Mouse (Mus musculus): Measurements from ENCODE around the gene Nectin1. TPM values are rescaled to one million over a fixed set of nuclear protein-coding genes. Genes with fewer than 3 reads are reported as not detected.

The Nectin1 gene
- polyA plus RNA-seq, 1 experiment from 2014 or later = 9.0 TPM

DNA sequence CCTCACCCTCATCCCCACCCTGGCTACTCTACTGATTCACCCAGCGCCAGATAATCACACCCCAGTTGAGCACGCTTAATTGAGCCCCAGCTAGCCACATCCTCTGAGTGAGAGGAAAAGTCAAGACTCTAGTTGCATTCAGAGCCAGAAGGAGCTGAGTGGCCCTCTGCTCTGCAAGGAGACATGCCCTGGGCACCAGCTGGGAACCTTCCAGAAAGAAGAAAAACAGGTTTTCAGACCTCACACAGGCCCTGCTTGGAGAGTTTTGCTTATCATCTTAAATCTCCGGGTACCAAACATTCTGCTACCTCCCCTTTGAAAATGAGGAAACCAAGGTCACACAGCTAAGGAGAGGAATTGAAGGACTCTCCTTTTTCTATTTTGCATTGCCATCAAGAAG lies 30.4 kb upstream of the Nectin1 start:
- Histone ChIP-seq H3K4me2 (ENCODE audit: low read depth, low read length) (no peak overlapping the region), H3K9ac (ENCODE audit: low read depth, low read length) (no peak overlapping the region), H3K36me3 (ENCODE audit: control insufficient read depth, insufficient read depth, low read length) (no peaks in the 10 kb centered on the region), H3K4me1 (ENCODE audit: control insufficient read depth, insufficient read depth, low read length) (no peaks in the 10 kb centered on the region), H3K9me3 (ENCODE audit: control insufficient read depth, low read length) (no peaks in the 10 kb centered on the region), H3K27ac (replicated peaks; ENCODE audit: low read depth, low read length) (no peak overlapping the region), H3K4me3 (ENCODE audit: low read depth, low read length) (no peak overlapping the region), H3K27me3 (replicated peaks; ENCODE audit: control insufficient read depth, insufficient read depth, low read length) (no peaks in the 10 kb centered on the region)
- ATAC-seq (ENCODE audit: low read depth) (no peak), DNase-seq (ENCODE audit: low spot score) (no peak)
- 65% methylated on average over 3 of the region's 3 CpGs for WGBS

DNA sequence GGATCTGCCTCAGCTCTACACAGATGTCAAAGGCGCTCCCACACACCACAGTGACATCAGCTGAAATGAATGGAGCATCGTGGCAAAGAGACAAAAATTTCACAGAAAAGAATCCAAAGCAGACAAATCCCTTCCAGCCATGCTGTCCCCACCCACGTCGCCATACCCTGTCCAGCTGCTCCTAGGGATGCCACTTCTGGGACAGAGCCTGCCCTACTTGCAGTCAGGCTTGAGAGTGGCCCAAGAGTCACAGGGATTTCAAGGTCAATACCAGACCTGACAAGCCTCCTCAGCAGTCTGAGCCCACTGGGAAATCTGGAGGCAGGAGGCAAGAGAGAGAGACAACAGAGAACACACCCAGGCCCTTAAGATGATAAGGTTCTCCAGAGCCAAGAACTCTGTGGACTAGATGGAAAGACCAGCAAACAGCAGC lies 24.4 kb upstream of the Nectin1 start:
- WGBS = 55% methylated on average over 4 of the region's 4 CpGs
- Histone ChIP-seq H3K4me1 (ENCODE audit: control insufficient read depth, insufficient read depth, low read length) (no peaks in the 10 kb centered on the region), H3K27ac (replicated peaks; ENCODE audit: low read depth, low read length) (no peak overlapping the region), H3K9ac (ENCODE audit: low read depth, low read length) (no peak overlapping the region), H3K9me3 (ENCODE audit: control insufficient read depth, low read length) (no peaks in the 10 kb centered on the region), H3K4me3 (ENCODE audit: low read depth, low read length) (no peak overlapping the region), H3K36me3 (ENCODE audit: control insufficient read depth, insufficient read depth, low read length) (no peaks in the 10 kb centered on the region), H3K4me2 (ENCODE audit: low read depth, low read length) (no peak overlapping the region), H3K27me3 (replicated peaks; ENCODE audit: control insufficient read depth, insufficient read depth, low read length) (no peaks in the 10 kb centered on the region)
- DNase-seq (ENCODE audit: low spot score) = peak; percentile 41
- ATAC-seq (ENCODE audit: low read depth) = no peak

DNA sequence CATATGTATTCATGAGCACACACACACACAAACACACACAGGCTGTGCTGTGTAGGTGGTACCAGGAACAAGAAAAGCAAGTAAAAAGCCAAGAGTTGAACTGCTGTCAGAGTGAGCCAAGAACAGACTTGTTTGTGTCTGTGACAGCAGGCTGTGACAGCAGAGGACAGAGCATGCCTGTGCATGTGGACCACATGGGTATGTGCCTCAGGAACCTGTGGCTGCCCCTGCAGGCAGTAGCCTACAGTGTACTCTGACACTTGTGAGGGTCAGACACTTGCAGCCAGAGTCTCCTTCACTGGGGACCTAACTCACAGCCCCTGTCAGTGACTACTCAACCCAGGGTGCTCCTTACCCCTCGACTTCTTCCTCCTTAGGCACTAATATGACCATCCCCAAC lies 23.7 kb upstream of the Nectin1 start:
- DNase-seq (ENCODE audit: low spot score) = peak; percentile 63
- no peak for ATAC-seq (ENCODE audit: low read depth)
- 33% methylated on average over 1 of the region's 1 CpGs for WGBS

DNA sequence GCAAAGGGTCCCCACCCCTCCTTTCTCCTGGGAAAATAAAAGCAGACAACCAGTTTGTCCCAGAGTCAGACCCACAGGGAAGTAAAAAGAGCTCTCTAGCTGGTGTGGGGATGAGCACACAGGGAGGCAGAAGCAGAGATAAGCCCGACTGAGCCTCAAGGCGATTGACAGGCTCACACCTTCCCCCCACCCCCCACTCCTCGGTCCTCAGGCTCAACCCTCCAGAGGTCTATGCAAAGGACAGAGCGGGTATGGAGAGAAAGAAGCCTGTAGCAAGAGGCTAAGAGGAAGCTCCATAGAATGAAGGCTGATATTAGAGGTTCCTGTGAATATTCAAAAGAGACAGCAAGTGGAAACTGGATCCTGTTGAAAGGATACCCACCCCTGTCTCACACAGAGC lies 19.7 kb upstream of the Nectin1 start:
- H3K4me3 ChIP-seq (ENCODE audit: low read depth, low read length) = no peak overlapping the region
- DNase-seq (ENCODE audit: low spot score) (no peak), ATAC-seq (ENCODE audit: low read depth) (no peak)
- no peaks in the 10 kb centered on the region for H3K27me3 ChIP-seq (replicated peaks; ENCODE audit: control insufficient read depth, insufficient read depth, low read length)
- 25% methylated on average over 4 of the region's 4 CpGs for WGBS
- no peaks in the 10 kb centered on the region for H3K9me3 ChIP-seq (ENCODE audit: control insufficient read depth, low read length)
- H3K27ac ChIP-seq (replicated peaks; ENCODE audit: low read depth, low read length) = no peak overlapping the region
- no peak overlapping the region for H3K9ac ChIP-seq (ENCODE audit: low read depth, low read length)
- H3K36me3 ChIP-seq (ENCODE audit: control insufficient read depth, insufficient read depth, low read length) = no peaks in the 10 kb centered on the region
- no peak overlapping the region for H3K4me2 ChIP-seq (ENCODE audit: low read depth, low read length)
- H3K4me1 ChIP-seq (ENCODE audit: control insufficient read depth, insufficient read depth, low read length) = no peaks in the 10 kb centered on the region

More for the DNA sequence above, 23.7 kb upstream of the Nectin1 start:
- no peaks in the 10 kb centered on the region for H3K4me1 ChIP-seq (ENCODE audit: control insufficient read depth, insufficient read depth, low read length)
- no peak overlapping the region for H3K4me2 ChIP-seq (ENCODE audit: low read depth, low read length)
- no peaks in the 10 kb centered on the region for H3K9me3 ChIP-seq (ENCODE audit: control insufficient read depth, low read length)
- H3K27me3 ChIP-seq (replicated peaks; ENCODE audit: control insufficient read depth, insufficient read depth, low read length) = no peaks in the 10 kb centered on the region
- H3K9ac ChIP-seq (ENCODE audit: low read depth, low read length) = no peak overlapping the region
- H3K36me3 ChIP-seq (ENCODE audit: control insufficient read depth, insufficient read depth, low read length) = no peaks in the 10 kb centered on the region
- no peak overlapping the region for H3K27ac ChIP-seq (replicated peaks; ENCODE audit: low read depth, low read length)
- no peak overlapping the region for H3K4me3 ChIP-seq (ENCODE audit: low read depth, low read length)

DNA sequence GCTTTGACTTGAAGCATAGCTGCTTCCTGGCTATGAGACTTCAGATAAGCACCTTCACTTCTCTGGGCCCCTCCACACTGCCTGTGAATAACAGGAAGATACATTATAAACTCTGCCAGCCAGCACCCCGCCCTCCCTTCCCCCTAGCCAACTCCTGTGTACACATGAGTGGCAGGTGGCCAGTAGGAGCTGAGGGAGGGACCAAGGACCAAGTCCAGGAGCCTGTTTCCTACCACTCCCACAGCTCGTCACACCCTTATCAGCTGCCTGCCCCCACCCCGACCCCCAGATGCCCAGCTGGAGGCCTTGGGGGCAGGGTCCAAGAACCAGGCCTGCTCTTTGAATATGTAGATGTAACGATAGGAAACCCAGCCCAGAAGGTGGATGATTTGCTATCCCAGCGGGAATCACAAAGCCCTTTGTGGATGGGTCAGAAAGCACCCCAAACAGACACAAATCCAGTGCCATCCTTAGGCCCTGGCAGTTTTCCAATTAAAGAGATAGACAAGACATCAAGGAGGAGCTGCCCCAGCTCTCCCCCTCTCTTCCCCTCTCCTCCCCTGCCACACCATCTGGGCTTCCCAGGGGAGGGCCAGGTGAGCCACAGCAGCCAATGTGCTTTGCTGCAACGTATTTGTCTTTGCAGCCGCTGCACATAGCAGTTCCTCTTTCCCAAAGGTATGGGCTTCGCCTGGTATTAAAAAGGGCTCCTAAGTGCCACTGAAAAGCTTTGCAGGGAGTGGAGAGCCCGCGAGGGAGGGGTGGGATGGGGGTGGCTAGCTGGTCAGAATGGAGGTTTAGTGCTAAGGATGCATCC lies 14.1 kb upstream of the Nectin1 start:
- Histone ChIP-seq H3K4me3 (ENCODE audit: low read depth, low read length) (no peak overlapping the region), H3K9me3 (ENCODE audit: control insufficient read depth, low read length) (no peaks in the 10 kb centered on the region), H3K27ac (replicated peaks; ENCODE audit: low read depth, low read length) (no peak overlapping the region), H3K27me3 (replicated peaks; ENCODE audit: control insufficient read depth, insufficient read depth, low read length) (no peaks in the 10 kb centered on the region), H3K36me3 (ENCODE audit: control insufficient read depth, insufficient read depth, low read length) (no peaks in the 10 kb centered on the region), H3K9ac (ENCODE audit: low read depth, low read length) (no peak overlapping the region), H3K4me1 (ENCODE audit: control insufficient read depth, insufficient read depth, low read length) (0 out of 2 replicates have a peak, but pooled peaks cover 3% of the 10 kb centered on the region), H3K4me2 (ENCODE audit: low read depth, low read length) (no peak overlapping the region)
- DNase-seq (ENCODE audit: low spot score) = no peak
- WGBS = 14% methylated on average over 10 of the region's 10 CpGs
- 0 out of 2 replicates have a peak, but pooled peaks have one; percentile 33 for ATAC-seq (ENCODE audit: low read depth)

DNA sequence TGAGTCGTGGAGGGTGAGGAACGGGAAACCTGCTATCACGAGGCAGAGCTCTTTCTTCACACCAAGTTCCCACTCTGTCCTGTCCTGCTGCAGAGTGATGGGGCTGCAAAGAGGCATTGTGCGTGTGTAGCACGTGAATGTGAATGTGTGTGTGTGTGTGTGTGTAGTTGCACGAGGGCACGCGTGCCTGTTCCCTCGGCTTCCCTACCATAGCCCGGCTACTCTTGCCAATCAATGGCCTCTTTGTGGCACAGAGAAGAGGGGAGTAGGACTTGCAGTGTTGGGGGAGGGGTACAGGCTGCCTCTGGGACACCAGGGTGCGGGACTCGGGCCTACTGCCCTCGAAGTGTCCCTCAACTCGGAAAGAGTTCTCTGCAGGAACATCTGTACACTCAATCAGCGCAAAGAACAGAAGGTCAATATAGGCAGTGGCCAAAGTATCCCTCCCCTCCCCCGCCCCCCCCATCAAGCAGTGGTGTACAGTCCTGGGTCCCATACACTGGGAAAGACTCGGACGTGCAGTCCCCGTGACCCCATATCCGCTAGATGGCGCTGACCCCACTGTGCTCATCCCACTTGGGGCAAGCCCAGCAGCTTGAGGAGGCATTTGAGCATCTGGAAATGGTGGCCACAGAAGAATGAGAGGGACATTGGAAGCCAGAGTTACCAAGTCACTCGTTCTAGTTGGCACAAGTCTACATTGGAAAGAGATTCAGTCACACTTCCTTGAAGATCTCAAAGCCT lies 13.3 kb upstream of the Nectin1 start:
- Histone ChIP-seq H3K4me2 (ENCODE audit: low read depth, low read length) (no peak overlapping the region), H3K4me3 (ENCODE audit: low read depth, low read length) (no peak overlapping the region), H3K27me3 (replicated peaks; ENCODE audit: control insufficient read depth, insufficient read depth, low read length) (no peaks in the 10 kb centered on the region), H3K9ac (ENCODE audit: low read depth, low read length) (no peak overlapping the region), H3K36me3 (ENCODE audit: control insufficient read depth, insufficient read depth, low read length) (no peaks in the 10 kb centered on the region), H3K4me1 (ENCODE audit: control insufficient read depth, insufficient read depth, low read length) (0 out of 2 replicates have a peak, but pooled peaks cover 3% of the 10 kb centered on the region), H3K9me3 (ENCODE audit: control insufficient read depth, low read length) (no peaks in the 10 kb centered on the region), H3K27ac (replicated peaks; ENCODE audit: low read depth, low read length) (no peak overlapping the region)
- no peak for DNase-seq (ENCODE audit: low spot score)
- no peak for ATAC-seq (ENCODE audit: low read depth)
- WGBS = 13% methylated on average over 21 of the region's 22 CpGs

DNA sequence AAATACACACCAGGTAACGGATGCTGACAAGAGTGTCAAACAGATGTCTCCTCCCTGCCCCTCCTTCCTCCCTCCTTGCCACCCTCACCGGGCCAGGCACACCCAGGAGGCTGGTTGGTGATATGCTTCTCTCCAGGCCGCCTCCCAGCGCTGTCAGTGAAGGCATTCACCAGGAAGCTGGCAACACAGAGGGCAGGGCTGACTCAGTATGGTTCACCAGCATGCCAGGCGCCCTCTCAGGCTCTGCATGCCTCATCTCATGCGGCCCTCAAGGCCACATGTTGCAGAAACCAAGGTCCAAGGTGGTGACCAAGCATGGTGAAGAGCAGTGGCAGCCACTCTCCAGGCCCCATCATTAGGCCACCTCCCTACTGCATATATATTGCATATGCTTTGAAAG lies 11.9 kb upstream of the Nectin1 start:
- DNase-seq (ENCODE audit: low spot score) (no peak), ATAC-seq (ENCODE audit: low read depth) (no peak)
- H3K9ac ChIP-seq (ENCODE audit: low read depth, low read length) = no peak overlapping the region
- no peaks in the 10 kb centered on the region for H3K27me3 ChIP-seq (replicated peaks; ENCODE audit: control insufficient read depth, insufficient read depth, low read length)
- H3K27ac ChIP-seq (replicated peaks; ENCODE audit: low read depth, low read length) = no peak overlapping the region
- H3K4me1 ChIP-seq (ENCODE audit: control insufficient read depth, insufficient read depth, low read length) = 0 out of 2 replicates have a peak, but pooled peaks cover 3% of the 10 kb centered on the region
- H3K36me3 ChIP-seq (ENCODE audit: control insufficient read depth, insufficient read depth, low read length) = no peaks in the 10 kb centered on the region
- H3K4me2 ChIP-seq (ENCODE audit: low read depth, low read length) = no peak overlapping the region
- no peaks in the 10 kb centered on the region for H3K9me3 ChIP-seq (ENCODE audit: control insufficient read depth, low read length)
- no peak overlapping the region for H3K4me3 ChIP-seq (ENCODE audit: low read depth, low read length)
- 65% methylated on average over 6 of the region's 6 CpGs for WGBS

DNA sequence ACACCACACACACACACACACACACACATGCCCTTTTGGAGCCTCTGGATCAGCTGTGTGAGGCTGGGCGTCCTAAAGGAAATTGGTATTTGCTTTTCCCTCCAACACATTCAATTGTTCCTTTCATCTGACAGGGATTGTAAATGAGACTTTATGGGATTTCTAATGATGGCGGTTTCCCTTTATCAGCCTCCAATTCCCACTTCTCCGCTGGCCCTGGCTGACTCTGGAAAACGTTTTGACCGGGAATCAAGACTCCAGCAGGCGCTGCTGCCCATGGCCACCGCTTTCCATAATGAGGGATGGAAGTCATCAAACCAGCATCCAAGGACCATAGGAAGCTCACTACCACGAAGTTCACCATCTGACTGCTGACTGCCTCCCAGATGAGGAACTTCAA lies 11.1 kb upstream of the Nectin1 start:
- Histone ChIP-seq H3K4me2 (ENCODE audit: low read depth, low read length) (no peak overlapping the region), H3K27ac (replicated peaks; ENCODE audit: low read depth, low read length) (no peak overlapping the region), H3K4me3 (ENCODE audit: low read depth, low read length) (no peak overlapping the region), H3K9ac (ENCODE audit: low read depth, low read length) (no peak overlapping the region), H3K36me3 (ENCODE audit: control insufficient read depth, insufficient read depth, low read length) (no peaks in the 10 kb centered on the region), H3K9me3 (ENCODE audit: control insufficient read depth, low read length) (no peaks in the 10 kb centered on the region), H3K4me1 (ENCODE audit: control insufficient read depth, insufficient read depth, low read length) (peaks cover 9% of the 10 kb centered on the region), H3K27me3 (replicated peaks; ENCODE audit: control insufficient read depth, insufficient read depth, low read length) (no peaks in the 10 kb centered on the region)
- no peak for ATAC-seq (ENCODE audit: low read depth)
- no peak for DNase-seq (ENCODE audit: low spot score)
- WGBS = 52% methylated on average over 8 of the region's 8 CpGs

Data from embryonic facial prominence, embryonic 14.5 days (tissue).